Mouse (Mus musculus) neural tube, embryonic 13.5 days (tissue): ENCODE measurements around the gene Dnaaf2. TPM values are rescaled to one million over a fixed set of nuclear protein-coding genes. Genes with fewer than 3 reads are reported as not detected.

Experiments
- ATAC-seq: fragments of 200-750 bp; cut with Nextera tagmentation; 2 replicates; pipeline ENCODE4 v1.8.0; 2017; ENCODE audit warnings: low read depth, mild to moderate bottlenecking, moderate TSS enrichment, moderate library complexity
- H3K27ac ChIP-seq: fragments of 300-500 bp; sonication (generic); replicated peaks from 2 replicates; pipeline ENCODE4 v1.5.1; 2015; ENCODE audit warnings: moderate library complexity, mild to moderate bottlenecking, inconsistent platforms
- H3K27me3 ChIP-seq: fragments of 300-500 bp; sonication (generic); 2 replicates; pipeline ENCODE4 v1.6.1; 2015; ENCODE audit warnings: mild to moderate bottlenecking, inconsistent platforms
- H3K36me3 ChIP-seq: fragments of 300-500 bp; sonication (generic); 2 replicates; pipeline ENCODE4 v1.6.1; 2015; ENCODE audit warnings: mild to moderate bottlenecking, inconsistent platforms
- H3K4me1 ChIP-seq: fragments of 300-500 bp; sonication (generic); replicated peaks from 2 replicates; pipeline ENCODE4 v1.6.1; 2015; ENCODE audit warnings: inconsistent platforms
- H3K4me2 ChIP-seq: fragments of 300-500 bp; sonication (generic); 2 replicates; pipeline ENCODE4 v1.6.1; 2015; ENCODE audit warnings: inconsistent platforms, mild to moderate bottlenecking, moderate library complexity
- H3K4me3 ChIP-seq: fragments of 300-500 bp; sonication (generic); 2 replicates; pipeline ENCODE4 v1.5.1; 2015; ENCODE audit warnings: mild to moderate bottlenecking, inconsistent platforms
- H3K9ac ChIP-seq: fragments of 300-500 bp; sonication (generic); 2 replicates; pipeline ENCODE4 v1.6.1; 2015; ENCODE audit warnings: moderate library complexity, mild to moderate bottlenecking, inconsistent platforms
- H3K9me3 ChIP-seq: fragments of 300-500 bp; sonication (generic); 2 replicates; pipeline ENCODE4 v1.6.1; 2016; ENCODE audit warnings: inconsistent platforms
- WGBS: fragments of 180-500 bp; shearing (Covaris S2); methylation state at CpG from one replicate; pipeline ENCODE4 v1.1.7; 2015; 5-methylcytosine and 5-hydroxymethylcytosine counted together
- polyA plus RNA-seq: library from polyadenylated mRNA; unstranded; fragments of >200 nt; fragmentation: Nextera tagmentation; extraction: Ambion mirVana; gene quantifications from 2 replicates; pipeline ENCODE4 v1.2.1, GENCODE M21; 2015

The Dnaaf2 gene
- polyA plus RNA-seq: 7.0 and 7.6 TPM in 2 replicates

DNA sequence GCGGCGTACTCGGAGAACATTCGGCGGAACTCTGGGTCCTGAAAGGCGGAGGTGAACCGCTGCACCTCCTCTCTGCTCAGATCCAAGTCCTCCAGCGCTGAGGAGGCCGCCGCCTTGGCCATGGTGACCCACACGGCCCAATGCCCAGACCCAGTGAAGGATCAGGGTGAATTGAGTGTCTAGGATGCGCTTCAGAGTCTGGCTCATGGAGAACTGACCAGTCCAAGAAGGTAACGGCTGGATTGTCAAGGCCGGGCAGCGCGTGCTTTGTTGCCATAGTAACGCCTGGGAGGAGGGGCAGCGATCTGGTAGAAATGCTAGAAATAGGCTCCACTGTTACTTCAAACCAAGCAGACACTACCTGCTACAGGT, at the start of gene Dnaaf2:
Gene Dnaaf2 (minus strand): TSS at position 266 of the 372 bp plus-strand sequence.
- no peaks in the 10 kb centered on the region for H3K9me3 ChIP-seq
- peaks cover 33% of the 10 kb centered on the region for H3K4me1 ChIP-seq
- H3K4me2 ChIP-seq: peak within 1 kb of the TSS; percentile 97
- H3K9ac ChIP-seq: peak within 1 kb of the TSS; percentile 88
- WGBS: under 1% methylated on average over 18 of the region's 18 CpGs
- H3K27me3 ChIP-seq: no peaks in the 10 kb centered on the region
- peak; percentile 24 for ATAC-seq
- H3K36me3 ChIP-seq: peaks cover 11% of the 10 kb centered on the region
- peak within 1 kb of the TSS; percentile 84 for H3K4me3 ChIP-seq
- H3K27ac ChIP-seq: peak within 1 kb of the TSS; percentile 94

DNA sequence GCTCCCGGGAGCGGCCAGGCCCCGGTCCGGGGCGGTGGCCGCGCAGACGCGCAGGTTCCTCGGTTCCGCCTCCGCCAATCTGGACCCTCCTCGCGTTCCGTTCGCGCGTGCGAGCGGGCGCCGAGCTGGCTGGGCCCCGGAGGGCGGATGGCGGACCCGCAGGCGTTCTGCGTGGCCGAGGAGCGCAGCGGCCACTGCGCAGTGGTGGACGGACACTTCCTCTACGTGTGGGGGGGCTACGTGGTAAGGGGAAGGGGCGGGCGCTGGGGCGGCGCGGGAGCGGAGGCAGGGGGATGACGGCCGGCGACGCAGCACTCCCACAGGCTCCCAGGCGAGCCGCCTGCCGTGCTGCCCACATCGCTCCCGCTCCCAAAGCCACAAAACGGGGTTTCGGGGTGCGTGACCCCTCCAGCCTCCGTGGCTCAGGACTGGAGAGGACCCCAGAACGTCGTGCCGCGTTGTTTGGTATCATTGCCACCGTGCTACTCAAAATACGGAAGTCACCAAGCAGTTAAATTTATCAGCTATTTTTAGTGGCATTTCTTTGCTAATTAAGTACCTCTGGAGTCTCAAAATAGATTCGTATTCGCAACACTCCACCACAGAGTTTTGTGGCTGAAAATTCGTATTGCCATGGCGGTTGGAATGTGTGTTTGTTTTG, 43.7 kb upstream of the Dnaaf2 start:
- Histone ChIP-seq H3K36me3 (no peaks in the 10 kb centered on the region), H3K9me3 (no peaks in the 10 kb centered on the region), H3K4me1 (peaks cover 9% of the 10 kb centered on the region), H3K4me2 (peak overlapping the region; percentile 72), H3K27me3 (no peaks in the 10 kb centered on the region), H3K27ac (peak overlapping the region; percentile 86), H3K9ac (peak overlapping the region; percentile 85), H3K4me3 (peak overlapping the region; percentile 69)
- under 1% methylated on average over 64 of the region's 64 CpGs for WGBS
- ATAC-seq: peak; percentile 96

DNA sequence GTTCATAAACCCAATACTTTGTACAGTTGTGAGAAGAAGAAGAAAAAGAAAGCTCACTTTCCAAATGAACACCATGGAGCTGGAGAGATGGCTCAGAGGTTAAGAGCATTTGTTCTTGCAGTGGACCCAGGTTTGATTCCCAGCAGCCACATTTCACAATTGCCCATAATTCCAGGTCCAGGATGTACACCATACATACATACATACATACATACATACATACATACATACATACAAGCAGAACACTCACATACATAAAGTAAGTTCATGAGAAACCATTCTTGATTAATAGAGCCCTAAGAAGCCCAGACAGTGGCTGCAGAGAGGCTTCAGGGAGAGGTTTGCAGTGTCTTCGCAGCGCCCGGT, 43.2 kb upstream of the Dnaaf2 start:
- peak overlapping the region; percentile 86 for H3K27ac ChIP-seq
- H3K4me3 ChIP-seq: peak overlapping the region; percentile 69
- ATAC-seq: no peak; the same call in 1 of the 2 replicates
- no peaks in the 10 kb centered on the region for H3K27me3 ChIP-seq
- WGBS: 2% methylated on average over 3 of the region's 3 CpGs
- H3K4me1 ChIP-seq: peaks cover 9% of the 10 kb centered on the region
- no peaks in the 10 kb centered on the region for H3K36me3 ChIP-seq
- peak overlapping the region; percentile 85 for H3K9ac ChIP-seq
- no peaks in the 10 kb centered on the region for H3K9me3 ChIP-seq
- peak overlapping the region; percentile 72 for H3K4me2 ChIP-seq

DNA sequence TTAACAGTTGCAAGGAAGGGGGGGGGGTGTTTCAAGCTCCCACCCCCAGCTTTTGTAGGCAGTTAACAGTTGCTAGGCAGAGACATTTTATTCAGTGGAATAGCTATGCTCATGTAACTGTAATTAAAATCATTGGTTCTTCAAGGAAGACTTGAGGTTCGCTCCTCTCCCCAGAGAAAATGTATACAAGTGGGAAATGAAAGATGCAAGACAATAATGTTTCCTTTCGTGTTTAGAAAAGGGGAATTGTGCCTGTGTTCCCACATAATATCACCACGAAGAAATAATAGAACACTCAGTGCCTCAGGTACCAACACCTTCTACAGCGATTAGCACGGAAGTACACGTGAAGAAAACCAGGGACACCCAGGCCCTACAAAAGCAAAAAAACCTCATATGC, 42.6 kb upstream of the Dnaaf2 start, which contains the start of gene Klhdc1:
Gene Klhdc1 (plus strand): TSS at position 301 of the 400 bp plus-strand sequence.
- no peaks in the 10 kb centered on the region for H3K27me3 ChIP-seq
- H3K9me3 ChIP-seq: no peaks in the 10 kb centered on the region
- peaks cover 9% of the 10 kb centered on the region for H3K4me1 ChIP-seq
- ATAC-seq: no peak
- WGBS: 67% methylated on average over 6 of the region's 6 CpGs
- peak within 1 kb of the TSS; percentile 86 for H3K27ac ChIP-seq
- peak within 1 kb of the TSS; percentile 85 for H3K9ac ChIP-seq
- H3K4me3 ChIP-seq: peak within 1 kb of the TSS; percentile 69
- H3K36me3 ChIP-seq: no peaks in the 10 kb centered on the region
- peak within 1 kb of the TSS; percentile 72 for H3K4me2 ChIP-seq

DNA sequence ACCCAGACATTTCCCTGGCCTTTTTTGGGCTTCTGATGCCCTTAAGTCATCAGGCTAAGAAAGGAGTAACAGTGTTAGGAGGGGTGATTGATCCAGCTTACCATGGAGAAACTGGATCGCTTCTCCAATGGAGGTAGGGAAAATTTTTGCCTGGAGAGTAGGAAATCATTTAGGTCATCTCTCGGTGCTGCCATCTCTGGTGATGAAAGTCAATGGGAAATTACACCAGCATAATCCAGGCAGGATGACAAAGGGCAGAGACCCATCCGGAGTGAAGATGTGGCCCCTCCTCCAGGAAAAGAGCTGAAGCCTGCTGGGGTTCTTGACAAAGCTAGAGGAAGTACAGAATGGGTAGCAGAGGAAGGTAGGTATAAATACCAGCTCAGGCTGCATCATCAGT, 40.1 kb upstream of the Dnaaf2 start:
- no peaks in the 10 kb centered on the region for H3K27me3 ChIP-seq
- no peak overlapping the region for H3K27ac ChIP-seq
- ATAC-seq: no peak
- no peaks in the 10 kb centered on the region for H3K36me3 ChIP-seq
- H3K9ac ChIP-seq: no peak overlapping the region
- 40% methylated on average over 3 of the region's 3 CpGs for WGBS
- H3K4me1 ChIP-seq: peaks cover 9% of the 10 kb centered on the region
- no peaks in the 10 kb centered on the region for H3K9me3 ChIP-seq
- no peak overlapping the region for H3K4me2 ChIP-seq
- no peak overlapping the region for H3K4me3 ChIP-seq

DNA sequence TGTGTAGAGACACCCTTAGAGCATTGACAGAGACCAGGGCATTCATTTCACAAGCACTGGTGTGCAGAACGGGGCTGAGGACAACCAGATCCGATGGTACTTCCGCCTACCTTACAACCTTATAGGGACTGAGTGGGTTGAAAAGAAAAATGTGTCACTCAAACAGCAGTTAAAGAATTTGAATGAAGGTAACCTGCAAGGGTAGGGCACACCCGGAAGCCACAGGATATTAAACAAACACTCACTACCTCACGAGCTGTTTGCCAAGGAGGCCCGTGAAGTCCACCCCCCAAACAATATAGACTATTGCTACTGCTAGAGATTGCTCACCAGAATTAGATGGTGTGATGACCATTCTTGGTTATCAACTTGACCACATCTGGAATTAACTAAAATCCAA, 37.6 kb upstream of the Dnaaf2 start:
- H3K9me3 ChIP-seq: no peaks in the 10 kb centered on the region
- no peak overlapping the region for H3K27ac ChIP-seq
- H3K4me2 ChIP-seq: no peak overlapping the region
- WGBS: 89% methylated on average over 6 of the region's 6 CpGs
- peaks cover 3% of the 10 kb centered on the region for H3K4me1 ChIP-seq
- ATAC-seq: no peak
- no peak overlapping the region for H3K9ac ChIP-seq
- H3K27me3 ChIP-seq: no peaks in the 10 kb centered on the region
- H3K36me3 ChIP-seq: no peaks in the 10 kb centered on the region
- H3K4me3 ChIP-seq: no peak overlapping the region

DNA sequence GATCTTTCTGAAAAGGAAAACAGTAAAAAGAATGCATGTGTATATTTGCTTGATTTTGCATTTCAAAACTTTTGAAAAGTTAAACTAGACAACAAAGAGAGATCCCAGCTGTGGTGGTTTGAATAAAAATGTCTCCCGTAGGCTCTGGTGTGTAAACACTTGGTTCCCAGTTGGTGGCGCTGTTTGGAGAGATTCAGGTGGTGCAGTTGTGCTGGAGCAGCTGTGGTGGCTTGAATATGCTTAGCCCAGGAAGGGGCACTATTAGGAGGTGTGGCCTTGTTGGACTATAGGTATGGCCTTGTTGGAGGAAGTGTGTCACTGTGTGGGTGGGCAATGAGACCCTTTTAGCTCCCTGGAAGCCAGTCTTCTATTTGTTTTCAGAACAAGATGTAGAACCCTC, 31.0 kb upstream of the Dnaaf2 start:
- no peak for ATAC-seq
- H3K4me3 ChIP-seq: no peak overlapping the region
- no peak overlapping the region for H3K9ac ChIP-seq
- H3K27me3 ChIP-seq: no peaks in the 10 kb centered on the region
- no peak overlapping the region for H3K27ac ChIP-seq
- no peaks in the 10 kb centered on the region for H3K9me3 ChIP-seq
- no peak overlapping the region for H3K4me2 ChIP-seq
- 0 out of 2 replicates have a peak, but pooled peaks cover 3% of the 10 kb centered on the region for H3K4me1 ChIP-seq
- no peaks in the 10 kb centered on the region for H3K36me3 ChIP-seq
- 66% methylated on average over 2 of the region's 2 CpGs for WGBS

DNA sequence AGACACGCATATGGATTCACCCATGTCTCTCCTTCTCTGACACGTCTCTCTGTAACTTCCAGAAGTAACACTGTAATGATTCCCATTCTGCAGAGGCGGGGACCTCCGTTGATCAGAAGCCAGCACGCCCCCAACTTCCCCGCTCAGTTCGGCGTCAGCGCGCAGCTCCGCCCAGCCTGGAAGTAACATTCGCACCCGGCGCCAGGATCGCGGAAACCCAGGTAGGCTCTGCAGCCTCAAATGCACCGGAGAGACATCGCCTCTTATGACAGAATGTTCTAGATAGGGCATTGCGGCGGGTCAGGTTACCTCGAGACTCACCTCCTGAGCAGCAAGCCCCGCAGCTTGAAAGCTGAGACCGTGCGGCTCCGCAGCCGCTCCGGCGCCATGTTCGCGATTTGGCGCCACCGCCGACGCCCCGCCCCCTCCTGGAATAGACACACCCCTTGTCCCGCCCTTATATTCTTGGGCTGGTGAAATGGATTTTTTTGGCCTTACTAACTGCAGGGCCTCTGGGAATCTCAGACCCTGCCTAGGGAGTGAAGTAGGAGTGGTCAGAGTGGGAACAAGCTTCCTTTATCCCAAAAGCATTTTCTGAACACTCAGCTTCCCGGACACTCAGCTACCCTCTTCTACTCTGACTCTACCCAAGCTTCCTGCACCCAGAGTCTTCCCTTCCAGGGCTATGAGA, 29.7 kb upstream of the Dnaaf2 start, which contains the start of gene Pole2:
Gene Pole2 (minus strand): TSS at position 420 of the 691 bp plus-strand sequence.
- WGBS: under 1% methylated on average over 37 of the region's 37 CpGs

DNA sequence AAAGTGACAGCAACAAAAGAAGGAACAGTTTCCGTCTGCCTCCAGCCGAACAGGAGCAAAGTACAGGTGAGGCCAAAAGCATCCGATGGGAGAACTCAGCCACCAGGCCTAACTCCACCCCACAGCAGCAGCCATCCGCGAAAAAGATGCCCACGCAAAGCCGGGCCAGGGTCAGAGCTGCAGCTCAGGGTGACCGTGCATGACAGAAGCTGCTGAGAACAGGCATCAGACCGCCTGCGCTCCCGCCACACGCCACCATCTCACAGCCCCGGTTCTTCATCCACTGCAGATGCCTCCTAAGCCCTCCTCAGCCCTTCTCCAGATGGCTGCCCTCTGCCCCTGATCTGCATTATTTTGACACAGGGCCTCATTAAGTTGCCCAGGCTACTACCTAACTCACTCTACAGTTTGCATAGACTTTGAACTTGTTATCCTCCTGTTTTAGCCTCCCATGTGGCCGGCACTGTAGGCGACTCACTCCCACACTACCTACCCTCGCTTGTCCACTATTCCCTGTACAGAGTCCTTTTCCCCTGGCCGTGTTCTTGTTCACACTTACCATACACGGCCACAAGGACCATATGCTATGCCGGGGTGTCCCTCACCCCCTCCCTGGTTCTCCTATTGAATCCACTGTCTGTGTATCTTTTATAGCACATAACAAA, 22.5 kb upstream of the Dnaaf2 start:
- no peak overlapping the region for H3K27ac ChIP-seq
- no peak overlapping the region for H3K4me3 ChIP-seq
- H3K9me3 ChIP-seq: no peaks in the 10 kb centered on the region
- 94% methylated on average over 19 of the region's 19 CpGs for WGBS
- H3K4me2 ChIP-seq: no peak overlapping the region
- no peaks in the 10 kb centered on the region for H3K4me1 ChIP-seq
- H3K9ac ChIP-seq: no peak overlapping the region
- H3K36me3 ChIP-seq: no peaks in the 10 kb centered on the region
- no peak for ATAC-seq
- H3K27me3 ChIP-seq: no peaks in the 10 kb centered on the region

More for the DNA sequence above, 29.7 kb upstream of the Dnaaf2 start, which contains the start of gene Pole2:
- Histone ChIP-seq H3K4me2 (peak within 1 kb of the TSS; percentile 52), H3K36me3 (no peaks in the 10 kb centered on the region), H3K27me3 (no peaks in the 10 kb centered on the region), H3K4me3 (peak within 1 kb of the TSS; percentile 59), H3K4me1 (0 out of 2 replicates have a peak, but pooled peaks cover 3% of the 10 kb centered on the region), H3K9ac (peak within 1 kb of the TSS; percentile 59), H3K27ac (0 out of 2 replicates have a peak within 1 kb of the TSS, but pooled peaks have one; percentile 25), H3K9me3 (no peaks in the 10 kb centered on the region)
- ATAC-seq: peak; percentile 96

DNA sequence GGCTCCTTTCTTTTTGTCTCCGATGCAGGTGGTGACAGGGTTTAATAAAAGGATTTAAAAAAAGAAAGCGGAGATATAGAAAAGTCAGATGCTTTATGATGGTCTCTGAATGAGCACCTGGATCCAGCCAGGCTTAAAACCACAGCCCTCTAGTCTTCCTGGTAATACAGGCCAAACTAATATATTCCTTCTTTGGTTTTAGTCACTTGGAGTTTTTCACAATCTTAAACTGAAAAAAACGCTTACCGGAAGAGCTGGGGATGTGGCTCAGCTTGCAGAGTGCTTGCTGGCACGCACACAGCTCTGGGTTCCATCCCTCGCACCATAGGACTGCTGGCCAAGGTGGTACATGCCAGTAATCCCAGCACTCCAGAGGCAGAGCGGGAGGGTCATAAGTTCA, 18.4 kb upstream of the Dnaaf2 start:
- Histone ChIP-seq H3K9ac (no peak overlapping the region), H3K4me1 (no peaks in the 10 kb centered on the region), H3K27me3 (no peaks in the 10 kb centered on the region), H3K36me3 (no peaks in the 10 kb centered on the region), H3K27ac (no peak overlapping the region), H3K4me2 (no peak overlapping the region), H3K4me3 (no peak overlapping the region), H3K9me3 (no peaks in the 10 kb centered on the region)
- 93% methylated on average over 7 of the region's 7 CpGs for WGBS
- ATAC-seq: no peak

DNA sequence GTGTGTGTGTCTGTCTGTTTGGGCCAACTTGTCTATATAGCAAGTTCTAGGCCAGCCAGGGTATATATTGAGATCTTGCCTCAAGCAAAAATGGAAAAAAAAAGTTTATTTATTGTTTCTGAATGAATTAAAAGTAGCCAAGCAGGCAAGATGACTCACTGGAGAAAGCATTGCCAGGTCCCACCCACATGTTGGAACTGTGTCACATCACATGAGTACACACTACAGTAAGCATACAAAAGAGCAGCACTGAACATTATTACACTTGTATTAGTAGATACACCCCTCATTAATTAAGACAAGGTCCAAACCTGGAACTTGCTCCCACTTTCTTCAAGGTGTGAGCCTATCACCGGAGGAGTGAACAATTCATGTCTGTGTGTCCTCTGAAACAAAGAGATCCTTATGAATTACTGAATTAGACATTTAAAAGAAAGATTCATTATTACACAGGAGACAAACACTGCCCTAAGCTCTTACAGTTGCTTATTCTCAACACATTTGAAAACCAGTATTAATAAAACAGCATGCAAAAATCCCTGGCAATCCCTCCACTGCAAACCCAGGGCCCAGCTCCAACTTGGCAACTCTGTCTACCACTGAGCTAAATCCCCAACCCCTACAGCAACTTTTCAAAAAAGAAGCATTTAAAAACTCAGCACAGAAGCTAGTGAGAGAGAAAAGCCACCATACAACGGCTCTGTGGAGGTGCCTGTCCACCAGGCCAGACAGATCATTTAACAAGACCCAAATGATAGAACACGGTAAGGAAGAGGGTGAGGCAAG, 17.0 kb upstream of the Dnaaf2 start:
- no peak overlapping the region for H3K4me2 ChIP-seq
- no peak overlapping the region for H3K9ac ChIP-seq
- H3K36me3 ChIP-seq: no peaks in the 10 kb centered on the region
- no peaks in the 10 kb centered on the region for H3K9me3 ChIP-seq
- H3K4me3 ChIP-seq: no peak overlapping the region
- ATAC-seq: no peak
- no peaks in the 10 kb centered on the region for H3K4me1 ChIP-seq
- H3K27me3 ChIP-seq: no peaks in the 10 kb centered on the region
- H3K27ac ChIP-seq: no peak overlapping the region
- WGBS: 92% methylated on average over 3 of the region's 3 CpGs
